Mouse (Mus musculus) common myeloid progenitor, adult 5-6 weeks (primary cell): Measurements from ENCODE around the gene Zcchc9. TPM values are rescaled to one million over a fixed set of nuclear protein-coding genes. Genes with fewer than 3 reads are reported as not detected.

Experiments used
- ATAC-seq: replicated peaks from 2 replicates; pipeline ENCODE4 v1.8.0; 2016; ENCODE audit warnings: low read depth, mild to moderate bottlenecking, moderate TSS enrichment, inconsistent platforms; ENCODE audit not compliant: poor library complexity, severe bottlenecking
- total RNA-seq: library from RNA; stranded (forward); fragments of 200-1000, 187-1606 nt; gene quantifications from 2 replicates; pipeline ENCODE4 v1.2.3, GENCODE M21; 2017

Zcchc9 gene
- 36.7 and 46.4 TPM in 2 replicates for total RNA-seq

- ATAC-seq: peak; percentile 95
These were observed at the start of gene Zcchc9 for GRCm38 (mm10) chr13:91807155-91807839. Zcchc9 (minus strand) TSS chr13:91807705.

- no peak for ATAC-seq
These were observed 46.9 kb upstream of the Zcchc9 start for GRCm38 (mm10) chr13:91854412-91854811.

- ATAC-seq: no peak
These were observed 20.4 kb upstream of the Zcchc9 start for GRCm38 (mm10) chr13:91827876-91828275.

GRCm38 (mm10) chr13:91826066-91826465 is 18.6 kb upstream of the Zcchc9 start:
- ATAC-seq: no peak

- no peak for ATAC-seq
These were observed 17.5 kb upstream of the Zcchc9 start for GRCm38 (mm10) chr13:91824845-91825550.

GRCm38 (mm10) chr13:91823735-91824134 is 16.2 kb upstream of the Zcchc9 start:
- no peak for ATAC-seq

- no peak for ATAC-seq
These were observed 7.2 kb upstream of the Zcchc9 start for GRCm38 (mm10) chr13:91814670-91815069.

GRCm38 (mm10) chr13:91809476-91809875 is 2.0 kb upstream of the Zcchc9 start:
- 0 out of 2 replicates have a peak, but pooled peaks have one; percentile 19 for ATAC-seq

- peak; percentile 47; the same call in 1 of the 2 replicates for ATAC-seq
These were observed 520 bp upstream of the Zcchc9 start for GRCm38 (mm10) chr13:91807874-91808575.

- ATAC-seq: no peak
These were observed 5.8 kb downstream of the Zcchc9 start for GRCm38 (mm10) chr13:91801726-91802125.

- no peak for ATAC-seq
These were observed 10.1 kb downstream of the Zcchc9 start for GRCm38 (mm10) chr13:91797442-91797841.

GRCm38 (mm10) chr13:91796916-91797315 is 10.6 kb downstream of the Zcchc9 start:
- ATAC-seq: no peak

GRCm38 (mm10) chr13:91796003-91796402 is 11.5 kb downstream of the Zcchc9 start:
- no peak for ATAC-seq

GRCm38 (mm10) chr13:91795593-91795992 is 11.9 kb downstream of the Zcchc9 start:
- ATAC-seq: no peak

- ATAC-seq: no peak
These were observed 12.5 kb downstream of the Zcchc9 start for GRCm38 (mm10) chr13:91794926-91795436.

- no peak for ATAC-seq
These were observed 15.5 kb downstream of the Zcchc9 start for GRCm38 (mm10) chr13:91792035-91792434.

GRCm38 (mm10) chr13:91779892-91780291 is 27.6 kb downstream of the Zcchc9 start:
- peak; percentile 99 for ATAC-seq

- no peak for ATAC-seq
These were observed 29.4 kb downstream of the Zcchc9 start for GRCm38 (mm10) chr13:91778092-91778491.

- no peak for ATAC-seq
These were observed 38.5 kb downstream of the Zcchc9 start for GRCm38 (mm10) chr13:91768683-91769651.

- no peak for ATAC-seq
These were observed 41.9 kb downstream of the Zcchc9 start for GRCm38 (mm10) chr13:91765627-91766026.
